Mouse (Mus musculus) hindbrain, embryonic 15.5 days (tissue): ENCODE measurements around the gene Magi2. TPM values are rescaled to one million over a fixed set of nuclear protein-coding genes. Genes with fewer than 3 reads are reported as not detected.

Source experiments
- ATAC-seq: fragments of 200-750 bp; cut with Nextera tagmentation; 2 replicates; pipeline ENCODE4 v1.8.0; 2017; ENCODE audit warnings: low read depth, moderate number of reproducible peaks, moderate TSS enrichment; ENCODE audit not compliant: low FRiP score
- H3K27ac ChIP-seq: fragments of 300-500 bp; sonication (generic); replicated peaks from 2 replicates; pipeline ENCODE4 v1.5.1; 2015; ENCODE audit warnings: mild to moderate bottlenecking, inconsistent platforms
- H3K27me3 ChIP-seq: fragments of 300-500 bp; sonication (generic); 2 replicates; pipeline ENCODE4 v1.6.1; 2015; ENCODE audit warnings: control low read depth, inconsistent platforms
- H3K36me3 ChIP-seq: fragments of 300-500 bp; sonication (generic); 2 replicates; pipeline ENCODE4 v1.6.1; 2015; ENCODE audit warnings: control low read depth, inconsistent platforms
- H3K4me1 ChIP-seq: fragments of 300-500 bp; sonication (generic); replicated peaks from 2 replicates; pipeline ENCODE4 v1.6.1; 2015; ENCODE audit warnings: control low read depth, inconsistent platforms
- H3K4me2 ChIP-seq: fragments of 300-500 bp; sonication (generic); 2 replicates; pipeline ENCODE4 v1.6.1; 2015; ENCODE audit warnings: moderate library complexity, mild to moderate bottlenecking, inconsistent platforms
- H3K4me3 ChIP-seq: fragments of 300-500 bp; sonication (generic); 2 replicates; pipeline ENCODE4 v1.5.1; 2015; ENCODE audit warnings: mild to moderate bottlenecking, inconsistent platforms
- H3K9ac ChIP-seq: fragments of 300-500 bp; sonication (generic); 2 replicates; pipeline ENCODE4 v1.6.1; 2015; ENCODE audit warnings: inconsistent platforms
- H3K9me3 ChIP-seq: fragments of 300-500 bp; sonication (generic); 2 replicates; pipeline ENCODE4 v1.6.1; 2016; ENCODE audit warnings: control low read depth, inconsistent platforms
- WGBS: fragments of 180-500 bp; shearing (Covaris S2); methylation state at CpG from one replicate; pipeline ENCODE4 v1.1.7; 2015; 5-methylcytosine and 5-hydroxymethylcytosine counted together
- polyA plus RNA-seq: library from polyadenylated mRNA; unstranded; fragments of >200 nt; fragmentation: Nextera tagmentation; extraction: Ambion mirVana; gene quantifications from 2 replicates; pipeline ENCODE4 v1.2.1, GENCODE M21; 2015

Magi2 gene
- polyA plus RNA-seq, 1 experiment from 2014 or later, result 28.4 TPM

GRCm38 (mm10) chr5:20606497-20606896 lies 1379.7 kb downstream of the Magi2 start:
- Histone ChIP-seq H3K27ac (no peak overlapping the region), H3K36me3 (peaks cover 22% of the 10 kb centered on the region), H3K4me2 (no peak overlapping the region), H3K9ac (no peak overlapping the region), H3K4me1 (no peaks in the 10 kb centered on the region), H3K4me3 (no peak overlapping the region), H3K27me3 (no peaks in the 10 kb centered on the region), H3K9me3 (no peaks in the 10 kb centered on the region)
- ATAC-seq, result no peak
- WGBS, result 69% methylated on average over 5 of the region's 5 CpGs

- Histone ChIP-seq H3K4me1 (no peaks in the 10 kb centered on the region), H3K27me3 (no peaks in the 10 kb centered on the region), H3K4me3 (no peak overlapping the region), H3K36me3 (peaks cover 22% of the 10 kb centered on the region), H3K4me2 (no peak overlapping the region), H3K9me3 (no peaks in the 10 kb centered on the region), H3K9ac (no peak overlapping the region), H3K27ac (no peak overlapping the region)
- ATAC-seq, result no peak
- 83% methylated on average over 1 of the region's 1 CpGs for WGBS
Measured at GRCm38 (mm10) chr5:20607503-20607902, 1380.7 kb downstream of the Magi2 start.

- no peaks in the 10 kb centered on the region for H3K9me3 ChIP-seq
- WGBS, result 89% methylated on average over 12 of the region's 12 CpGs
- no peak for ATAC-seq
Measured at GRCm38 (mm10) chr5:20609206-20609935, 1382.5 kb downstream of the Magi2 start.

GRCm38 (mm10) chr5:20610640-20611039 lies 1383.8 kb downstream of the Magi2 start:
- Histone ChIP-seq H3K4me2 (no peak overlapping the region), H3K27ac (no peak overlapping the region), H3K9ac (no peak overlapping the region), H3K9me3 (no peaks in the 10 kb centered on the region), H3K4me1 (no peaks in the 10 kb centered on the region), H3K36me3 (peaks cover 18% of the 10 kb centered on the region), H3K27me3 (no peaks in the 10 kb centered on the region), H3K4me3 (no peak overlapping the region)
- no peak for ATAC-seq
- 92% methylated on average over 2 of the region's 2 CpGs for WGBS

More at GRCm38 (mm10) chr5:20609206-20609935, 1382.5 kb downstream of the Magi2 start:
- Histone ChIP-seq H3K4me2 (no peak overlapping the region), H3K4me1 (no peaks in the 10 kb centered on the region), H3K27ac (no peak overlapping the region), H3K36me3 (peaks cover 22% of the 10 kb centered on the region), H3K4me3 (no peak overlapping the region), H3K9ac (no peak overlapping the region), H3K27me3 (no peaks in the 10 kb centered on the region)

- no peak overlapping the region for H3K27ac ChIP-seq
- H3K36me3 ChIP-seq, result peaks cover 16% of the 10 kb centered on the region
- H3K4me1 ChIP-seq, result no peaks in the 10 kb centered on the region
- no peak overlapping the region for H3K4me2 ChIP-seq
- H3K27me3 ChIP-seq, result no peaks in the 10 kb centered on the region
- H3K9me3 ChIP-seq, result no peaks in the 10 kb centered on the region
- ATAC-seq, result no peak
- H3K9ac ChIP-seq, result no peak overlapping the region
- no peak overlapping the region for H3K4me3 ChIP-seq
- 91% methylated on average over 9 of the region's 9 CpGs for WGBS
Measured at GRCm38 (mm10) chr5:20612616-20613015, 1385.8 kb downstream of the Magi2 start.

GRCm38 (mm10) chr5:20614891-20615290 lies 1388.1 kb downstream of the Magi2 start:
- no peaks in the 10 kb centered on the region for H3K4me1 ChIP-seq
- H3K27me3 ChIP-seq, result no peaks in the 10 kb centered on the region
- H3K4me3 ChIP-seq, result no peak overlapping the region
- WGBS, result 91% methylated on average over 4 of the region's 4 CpGs
- H3K4me2 ChIP-seq, result no peak overlapping the region
- H3K27ac ChIP-seq, result no peak overlapping the region
- H3K36me3 ChIP-seq, result peaks cover 6% of the 10 kb centered on the region
- ATAC-seq, result no peak
- H3K9me3 ChIP-seq, result no peaks in the 10 kb centered on the region
- H3K9ac ChIP-seq, result no peak overlapping the region

- Histone ChIP-seq H3K9me3 (no peaks in the 10 kb centered on the region), H3K4me2 (no peak overlapping the region), H3K4me1 (peaks cover 8% of the 10 kb centered on the region; the same call in 1 of the 2 replicates), H3K27ac (no peak overlapping the region), H3K36me3 (no peaks in the 10 kb centered on the region), H3K27me3 (no peaks in the 10 kb centered on the region), H3K9ac (no peak overlapping the region), H3K4me3 (no peak overlapping the region)
- ATAC-seq, result no peak
- WGBS, result 72% methylated on average over 7 of the region's 7 CpGs
Measured at GRCm38 (mm10) chr5:20620596-20621511, 1394.0 kb downstream of the Magi2 start.

- H3K4me3 ChIP-seq, result no peak overlapping the region
- no peak overlapping the region for H3K4me2 ChIP-seq
Measured at GRCm38 (mm10) chr5:20622417-20622816, 1395.6 kb downstream of the Magi2 start.

GRCm38 (mm10) chr5:20622837-20623573 lies 1396.2 kb downstream of the Magi2 start:
- H3K9ac ChIP-seq, result no peak overlapping the region
- no peaks in the 10 kb centered on the region for H3K9me3 ChIP-seq
- no peak overlapping the region for H3K4me2 ChIP-seq
- no peaks in the 10 kb centered on the region for H3K36me3 ChIP-seq
- H3K4me3 ChIP-seq, result no peak overlapping the region
- WGBS, result 54% methylated on average over 10 of the region's 10 CpGs
- H3K27me3 ChIP-seq, result no peaks in the 10 kb centered on the region
- H3K4me1 ChIP-seq, result peaks cover 8% of the 10 kb centered on the region; the same call in 1 of the 2 replicates
- no peak overlapping the region for H3K27ac ChIP-seq
- 0 out of 2 replicates have a peak, but pooled peaks have one; percentile 30 for ATAC-seq

More at GRCm38 (mm10) chr5:20622417-20622816, 1395.6 kb downstream of the Magi2 start:
- H3K36me3 ChIP-seq, result no peaks in the 10 kb centered on the region
- H3K27ac ChIP-seq, result no peak overlapping the region
- no peak overlapping the region for H3K9ac ChIP-seq
- no peaks in the 10 kb centered on the region for H3K27me3 ChIP-seq
- WGBS, result 63% methylated on average over 3 of the region's 3 CpGs
- ATAC-seq, result no peak
- H3K9me3 ChIP-seq, result no peaks in the 10 kb centered on the region
- peaks cover 8% of the 10 kb centered on the region; the same call in 1 of the 2 replicates for H3K4me1 ChIP-seq

- H3K4me2 ChIP-seq, result no peak overlapping the region
- H3K4me1 ChIP-seq, result peaks cover 8% of the 10 kb centered on the region; the same call in 1 of the 2 replicates
- H3K36me3 ChIP-seq, result no peaks in the 10 kb centered on the region
- H3K9me3 ChIP-seq, result no peaks in the 10 kb centered on the region
- 85% methylated on average over 2 of the region's 2 CpGs for WGBS
- H3K27ac ChIP-seq, result no peak overlapping the region
- H3K27me3 ChIP-seq, result no peaks in the 10 kb centered on the region
- H3K9ac ChIP-seq, result no peak overlapping the region
- no peak for ATAC-seq
- no peak overlapping the region for H3K4me3 ChIP-seq
Measured at GRCm38 (mm10) chr5:20625117-20625516, 1398.3 kb downstream of the Magi2 start.

- H3K36me3 ChIP-seq, result no peaks in the 10 kb centered on the region
- no peak overlapping the region for H3K9ac ChIP-seq
- no peak for ATAC-seq
- H3K4me1 ChIP-seq, result peaks cover 7% of the 10 kb centered on the region
- no peaks in the 10 kb centered on the region for H3K9me3 ChIP-seq
- no peak overlapping the region for H3K4me2 ChIP-seq
- H3K27ac ChIP-seq, result no peak overlapping the region
- 74% methylated on average over 4 of the region's 4 CpGs for WGBS
- H3K27me3 ChIP-seq, result no peaks in the 10 kb centered on the region
- no peak overlapping the region for H3K4me3 ChIP-seq
Measured at GRCm38 (mm10) chr5:20628954-20629601, 1402.2 kb downstream of the Magi2 start.
